Mouse (Mus musculus): ENCODE data around the gene Casz1. TPM values are rescaled to one million over a fixed set of nuclear protein-coding genes. Genes with fewer than 3 reads are reported as not detected.
A peak's percentile ranks its signal among the peaks of the same experiment; 100 is the strongest.

The Casz1 gene
- polyA plus RNA-seq, 2 experiments, result 0.32 to 0.39 TPM

GRCm38 (mm10) chr4:148785053-148785567, 19.1 kb upstream of the Casz1 start:
- Histone ChIP-seq H3K9me3 (ENCODE audit: control insufficient read depth, low read length) (no peaks in the 10 kb centered on the region), H3K36me3 (replicated peaks; ENCODE audit: control insufficient read depth, insufficient read depth, low read depth) (no peaks in the 10 kb centered on the region), H3K9ac (replicated peaks) (no peak overlapping the region), H3K4me2 (ENCODE audit: low read depth) (no peak overlapping the region), H3K4me3 (ENCODE audit: insufficient read depth in 1 of 2, low read depth in 2 of 2, low read length in 2 of 2) (no peak overlapping the region), H3K27me3 (ENCODE audit: control insufficient read depth, insufficient read depth, low read length) (no peaks in the 10 kb centered on the region), H3K4me1 (replicated peaks; ENCODE audit: control insufficient read depth in 2 of 2, insufficient read depth in 2 of 2, low read length in 1 of 2) (no peaks in the 10 kb centered on the region), H3K27ac (no peak overlapping the region)
- no peak for TF ChIP-seq CTCF (IDR thresholded peaks at IDR 0.05; ENCODE audit: low read depth)
- TF ChIP-seq EP300 (IDR thresholded peaks at IDR 0.05; ENCODE audit: low read depth), result no peak
- WGBS (ENCODE audit: insufficient replicate concordance), result 68% methylated on average over 6 of the region's 6 CpGs
- ATAC-seq (ENCODE audit: insufficient read depth) (no peak), DNase-seq (ENCODE audit: low read depth in 3 of 3, low spot score in 3 of 3) (no peak)

DNA sequence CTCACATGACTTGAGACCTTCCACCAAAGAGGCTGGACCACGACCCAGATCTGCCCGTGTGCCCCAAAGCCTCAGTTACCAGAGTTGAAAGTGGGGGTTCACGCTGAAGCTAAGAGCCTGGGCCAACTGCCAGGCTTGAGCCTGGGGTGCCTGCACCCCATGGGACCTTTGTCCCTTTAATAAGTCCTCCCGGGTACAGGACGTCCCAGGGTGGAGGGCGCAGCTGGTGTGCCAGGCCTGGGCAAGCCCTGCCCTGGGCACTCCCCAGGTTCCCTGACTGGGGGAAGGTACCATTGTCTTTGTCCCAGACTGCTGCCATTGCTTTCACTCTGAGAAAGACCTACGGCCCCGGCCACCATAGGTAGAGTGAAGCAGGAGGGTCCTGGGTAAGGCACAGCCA, 18.2 kb upstream of the Casz1 start:
- H3K4me3 ChIP-seq (ENCODE audit: insufficient read depth in 1 of 2, low read depth in 2 of 2, low read length in 2 of 2), result no peak overlapping the region
- ATAC-seq (ENCODE audit: insufficient read depth) (no peak), DNase-seq (ENCODE audit: low read depth in 3 of 3, low spot score in 3 of 3) (no peak)
- WGBS (ENCODE audit: insufficient replicate concordance), result 53% methylated on average over 8 of the region's 8 CpGs
- H3K4me2 ChIP-seq (ENCODE audit: low read depth), result no peak overlapping the region
- H3K36me3 ChIP-seq (replicated peaks; ENCODE audit: control insufficient read depth, insufficient read depth, low read depth), result no peaks in the 10 kb centered on the region
- TF ChIP-seq EP300 (IDR thresholded peaks at IDR 0.05; ENCODE audit: low read depth) (no peak), CTCF (IDR thresholded peaks at IDR 0.05; ENCODE audit: low read depth) (no peak)
- H3K9ac ChIP-seq (replicated peaks), result no peak overlapping the region
- no peaks in the 10 kb centered on the region for H3K9me3 ChIP-seq (ENCODE audit: control insufficient read depth, low read length)
- no peaks in the 10 kb centered on the region for H3K27me3 ChIP-seq (ENCODE audit: control insufficient read depth, insufficient read depth, low read length)
- H3K4me1 ChIP-seq (replicated peaks; ENCODE audit: control insufficient read depth in 2 of 2, insufficient read depth in 2 of 2, low read length in 1 of 2), result no peaks in the 10 kb centered on the region
- H3K27ac ChIP-seq, result no peak overlapping the region

DNA sequence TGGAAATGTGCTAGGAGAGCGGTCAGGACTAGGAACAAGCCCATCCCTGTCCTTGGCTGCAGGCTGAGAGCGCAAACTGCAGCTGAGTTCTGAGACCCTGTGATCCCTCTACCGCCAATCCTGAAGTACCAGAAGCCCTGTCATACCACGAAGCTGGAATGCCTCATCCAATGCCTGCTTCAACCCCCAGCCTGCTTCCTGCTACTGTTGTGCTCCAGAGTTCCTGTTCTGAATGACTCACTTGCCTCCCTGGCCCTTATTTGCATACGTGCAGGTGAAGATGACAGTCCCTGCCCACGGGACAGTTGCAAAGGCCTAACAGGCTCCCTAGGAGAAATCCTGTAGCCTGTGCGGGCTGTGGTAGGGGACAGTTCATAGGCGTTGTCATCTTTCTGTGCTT, 13.3 kb upstream of the Casz1 start:
- Histone ChIP-seq H3K4me2 (ENCODE audit: low read depth) (no peak overlapping the region), H3K27ac (no peak overlapping the region), H3K4me1 (replicated peaks; ENCODE audit: control insufficient read depth in 2 of 2, insufficient read depth in 2 of 2, low read length in 1 of 2) (no peaks in the 10 kb centered on the region), H3K36me3 (replicated peaks; ENCODE audit: control insufficient read depth, insufficient read depth, low read depth) (no peaks in the 10 kb centered on the region), H3K9me3 (ENCODE audit: control insufficient read depth, low read length) (no peaks in the 10 kb centered on the region), H3K4me3 (ENCODE audit: insufficient read depth in 1 of 2, low read depth in 2 of 2, low read length in 2 of 2) (no peak overlapping the region), H3K9ac (replicated peaks) (no peak overlapping the region), H3K27me3 (ENCODE audit: control insufficient read depth, insufficient read depth, low read length) (no peaks in the 10 kb centered on the region)
- no peak for DNase-seq (ENCODE audit: low read depth in 3 of 3, low spot score in 3 of 3)
- TF ChIP-seq EP300 (IDR thresholded peaks at IDR 0.05; ENCODE audit: low read depth) (no peak), CTCF (IDR thresholded peaks at IDR 0.05; ENCODE audit: low read depth) (no peak)
- ATAC-seq (ENCODE audit: insufficient read depth), result no peak
- 47% methylated on average over 8 of the region's 8 CpGs for WGBS (ENCODE audit: insufficient replicate concordance)

GRCm38 (mm10) chr4:148795038-148795437, 9.2 kb upstream of the Casz1 start:
- Histone ChIP-seq H3K36me3 (replicated peaks; ENCODE audit: control insufficient read depth, insufficient read depth, low read depth) (no peaks in the 10 kb centered on the region), H3K9me3 (ENCODE audit: control insufficient read depth, low read length) (no peaks in the 10 kb centered on the region), H3K4me1 (replicated peaks; ENCODE audit: control insufficient read depth in 2 of 2, insufficient read depth in 2 of 2, low read length in 1 of 2) (no peaks in the 10 kb centered on the region), H3K27ac (no peak overlapping the region), H3K27me3 (ENCODE audit: control insufficient read depth, insufficient read depth, low read length) (no peaks in the 10 kb centered on the region), H3K4me3 (ENCODE audit: insufficient read depth in 1 of 2, low read depth in 2 of 2, low read length in 2 of 2) (no peak overlapping the region), H3K4me2 (ENCODE audit: low read depth) (no peak overlapping the region), H3K9ac (replicated peaks) (no peak overlapping the region)
- DNase-seq (ENCODE audit: low read depth in 3 of 3, low spot score in 3 of 3), result no peak
- no peak for TF ChIP-seq CTCF (IDR thresholded peaks at IDR 0.05; ENCODE audit: low read depth)
- TF ChIP-seq EP300 (IDR thresholded peaks at IDR 0.05; ENCODE audit: low read depth), result no peak
- no peak for ATAC-seq (ENCODE audit: insufficient read depth)
- whole genome bisulfite sequencing (ENCODE audit: insufficient replicate concordance), result 19% methylated on average over 4 of the region's 4 CpGs

- Histone ChIP-seq H3K27ac (no peak overlapping the region), H3K36me3 (replicated peaks; ENCODE audit: control insufficient read depth, insufficient read depth, low read depth) (no peaks in the 10 kb centered on the region), H3K27me3 (ENCODE audit: control insufficient read depth, insufficient read depth, low read length) (peaks cover 16% of the 10 kb centered on the region), H3K4me2 (ENCODE audit: low read depth) (no peak overlapping the region), H3K4me3 (ENCODE audit: insufficient read depth in 1 of 2, low read depth in 2 of 2, low read length in 2 of 2) (no peak overlapping the region), H3K9me3 (ENCODE audit: control insufficient read depth, low read length) (no peaks in the 10 kb centered on the region), H3K9ac (replicated peaks) (no peak overlapping the region), H3K4me1 (replicated peaks; ENCODE audit: control insufficient read depth in 2 of 2, insufficient read depth in 2 of 2, low read length in 1 of 2) (no peaks in the 10 kb centered on the region)
- 46% methylated on average over 12 of the region's 12 CpGs for WGBS (ENCODE audit: insufficient replicate concordance)
- peak; percentile 65; the same call in 1 of the 2 replicates for ATAC-seq (ENCODE audit: insufficient read depth)
- TF ChIP-seq CTCF (IDR thresholded peaks at IDR 0.05; ENCODE audit: low read depth) (no peak), EP300 (IDR thresholded peaks at IDR 0.05; ENCODE audit: low read depth) (no peak)
- no peak for DNase-seq (ENCODE audit: low read depth in 3 of 3, low spot score in 3 of 3)
Observed at GRCm38 (mm10) chr4:148797475-148798324, 6.5 kb upstream of the Casz1 start.

Measured in liver, embryonic 14.5 days (tissue).